Mouse (Mus musculus) bone marrow, adult 2 months (tissue): Measurements from ENCODE around the gene Hoxb2.

Experiments used
- CTCF ChIP-seq: fragments of 200-500 bp; IDR thresholded peaks from 2 replicates; pipeline ENCODE4 v1.5.1; 2011; ENCODE audit warnings: low read length, control low read depth; ENCODE audit not compliant: control insufficient read depth, insufficient read depth
- POLR2A ChIP-seq: fragments of 200-500 bp; IDR thresholded peaks from 2 replicates; pipeline ENCODE4 v1.6.1; 2011; ENCODE audit warnings: low read depth, mild to moderate bottlenecking, control low read depth, low read length, borderline replicate concordance; ENCODE audit not compliant: control insufficient read depth

- no peak for TF ChIP-seq CTCF
- no peak for TF ChIP-seq POLR2A
Observed at GRCm38 (mm10) chr11:96387635-96388034, 37.3 kb downstream of the Hoxb2 start.
